Mouse (Mus musculus) embryonic facial prominence, embryonic 14.5 days (tissue): ENCODE measurements at regions not wholly inside any gene's neighbourhood (a gene's known extent, or its start where the extent isn't known, plus 50 kb on each side); places are given as distances from the start of the nearest gene placed in this dataset.

Source experiments
- ATAC-seq: fragments of 200-750 bp; cut with Nextera tagmentation; 2 replicates; pipeline ENCODE4 v1.8.0; 2017; ENCODE audit warnings: low read depth, moderate number of reproducible peaks, moderate TSS enrichment
- DNase-seq: peaks from one replicate; pipeline ENCODE4 v3.0.0-alpha.2; 2015; ENCODE audit warnings: low spot score
- H3K27ac ChIP-seq: fragments of 300-500 bp; sonication (generic); replicated peaks from 2 replicates; pipeline ENCODE4 v1.5.1; 2014; ENCODE audit warnings: low read depth, mild to moderate bottlenecking, low read length, moderate library complexity
- H3K27me3 ChIP-seq: fragments of 300-500 bp; sonication (generic); replicated peaks from 2 replicates; pipeline ENCODE4 v1.6.1; 2014; ENCODE audit warnings: low read length; ENCODE audit not compliant: control insufficient read depth, insufficient read depth
- H3K36me3 ChIP-seq: fragments of 300-500 bp; sonication (generic); 2 replicates; pipeline ENCODE4 v1.6.1; 2014; ENCODE audit warnings: low read length, mixed read lengths; ENCODE audit not compliant: control insufficient read depth, insufficient read depth
- H3K4me1 ChIP-seq: fragments of 300-500 bp; sonication (generic); 2 replicates; pipeline ENCODE4 v1.6.1; 2014; ENCODE audit warnings: antibody characterized with exemption, low read length; ENCODE audit not compliant: control insufficient read depth, insufficient read depth
- H3K4me2 ChIP-seq: fragments of 300-500 bp; sonication (generic); 2 replicates; pipeline ENCODE4 v1.6.1; 2014; ENCODE audit warnings: low read depth, mild to moderate bottlenecking, low read length, moderate library complexity, mixed read lengths
- H3K4me3 ChIP-seq: fragments of 300-500 bp; sonication (generic); 2 replicates; pipeline ENCODE4 v1.5.1; 2014; ENCODE audit warnings: low read depth, mild to moderate bottlenecking, low read length
- H3K9ac ChIP-seq: fragments of 300-500 bp; sonication (generic); 2 replicates; pipeline ENCODE4 v1.6.1; 2014; ENCODE audit warnings: low read depth, mild to moderate bottlenecking, low read length, moderate library complexity, mixed read lengths
- H3K9me3 ChIP-seq: fragments of 300-500 bp; sonication (generic); 2 replicates; pipeline ENCODE4 v1.6.1; 2016; ENCODE audit warnings: low read length; ENCODE audit not compliant: control insufficient read depth
- WGBS: fragments of 180-500 bp; shearing (Covaris S2); extraction: QIAGEN DNeasy Blood & Tissue Kit; methylation state at CpG from one replicate; pipeline ENCODE4 v1.1.7; 2014; 5-methylcytosine and 5-hydroxymethylcytosine counted together

- H3K9ac ChIP-seq = no peak overlapping the region
- H3K36me3 ChIP-seq = no peaks in the 10 kb centered on the region
- DNase-seq (no peak), ATAC-seq (0 out of 2 replicates have a peak, but pooled peaks have one; percentile 44)
- H3K4me3 ChIP-seq = no peak overlapping the region
- no peaks in the 10 kb centered on the region for H3K27me3 ChIP-seq
- H3K27ac ChIP-seq = peak overlapping the region; percentile 50
- H3K4me2 ChIP-seq = no peak overlapping the region
- 68% methylated on average over 3 of the region's 3 CpGs for WGBS
- H3K9me3 ChIP-seq = no peaks in the 10 kb centered on the region
- H3K4me1 ChIP-seq = peaks cover 8% of the 10 kb centered on the region
Observed at GRCm38 (mm10) chr16:87001579-87001978, 352.4 kb upstream of the N6amt1 start.

GRCm38 (mm10) chr16:87001135-87001534 is 352.9 kb upstream of the N6amt1 start:
- peak; percentile 81 for DNase-seq
- Histone ChIP-seq H3K9ac (no peak overlapping the region), H3K27me3 (no peaks in the 10 kb centered on the region), H3K4me3 (no peak overlapping the region), H3K27ac (no peak overlapping the region), H3K4me1 (peaks cover 8% of the 10 kb centered on the region), H3K36me3 (no peaks in the 10 kb centered on the region), H3K9me3 (no peaks in the 10 kb centered on the region), H3K4me2 (no peak overlapping the region)
- peak; percentile 65 for ATAC-seq
- 30% methylated on average over 3 of the region's 3 CpGs for WGBS

GRCm38 (mm10) chr16:86971691-86972090 is 382.3 kb upstream of the N6amt1 start:
- DNase-seq (no peak), ATAC-seq (no peak)
- Histone ChIP-seq H3K9ac (no peak overlapping the region), H3K27ac (no peak overlapping the region), H3K4me2 (no peak overlapping the region), H3K4me1 (no peaks in the 10 kb centered on the region), H3K9me3 (no peaks in the 10 kb centered on the region), H3K36me3 (no peaks in the 10 kb centered on the region), H3K4me3 (no peak overlapping the region), H3K27me3 (no peaks in the 10 kb centered on the region)
- WGBS = 60% methylated on average over 3 of the region's 3 CpGs

- Histone ChIP-seq H3K27me3 (no peaks in the 10 kb centered on the region), H3K9me3 (no peaks in the 10 kb centered on the region), H3K4me2 (no peak overlapping the region), H3K9ac (no peak overlapping the region), H3K36me3 (no peaks in the 10 kb centered on the region), H3K4me3 (no peak overlapping the region), H3K4me1 (no peaks in the 10 kb centered on the region), H3K27ac (no peak overlapping the region)
- 83% methylated on average over 6 of the region's 6 CpGs for WGBS
- no peak for ATAC-seq
- DNase-seq = no peak
Observed at GRCm38 (mm10) chr16:86949681-86950080, 404.3 kb upstream of the N6amt1 start.

- no peak for ATAC-seq
- H3K4me3 ChIP-seq = no peak overlapping the region
- no peaks in the 10 kb centered on the region for H3K36me3 ChIP-seq
- H3K27me3 ChIP-seq = no peaks in the 10 kb centered on the region
- no peak for DNase-seq
- WGBS = 70% methylated on average over 6 of the region's 6 CpGs
- H3K4me1 ChIP-seq = no peaks in the 10 kb centered on the region
- no peak overlapping the region for H3K27ac ChIP-seq
- no peaks in the 10 kb centered on the region for H3K9me3 ChIP-seq
- no peak overlapping the region for H3K9ac ChIP-seq
- H3K4me2 ChIP-seq = no peak overlapping the region
Observed at GRCm38 (mm10) chr16:86945531-86946144, 408.3 kb upstream of the N6amt1 start.

- H3K4me2 ChIP-seq = no peak overlapping the region
- H3K27ac ChIP-seq = no peak overlapping the region
- no peaks in the 10 kb centered on the region for H3K36me3 ChIP-seq
- no peak for DNase-seq
- no peaks in the 10 kb centered on the region for H3K27me3 ChIP-seq
- H3K9ac ChIP-seq = no peak overlapping the region
- no peaks in the 10 kb centered on the region for H3K4me1 ChIP-seq
- no peak overlapping the region for H3K4me3 ChIP-seq
- ATAC-seq = no peak
- H3K9me3 ChIP-seq = no peaks in the 10 kb centered on the region
Observed at GRCm38 (mm10) chr16:86945058-86945457, 408.9 kb upstream of the N6amt1 start.

GRCm38 (mm10) chr16:86934989-86935388 is 419.0 kb upstream of the N6amt1 start:
- Histone ChIP-seq H3K27me3 (no peaks in the 10 kb centered on the region), H3K4me2 (no peak overlapping the region), H3K9ac (no peak overlapping the region), H3K4me1 (no peaks in the 10 kb centered on the region), H3K9me3 (no peaks in the 10 kb centered on the region), H3K27ac (no peak overlapping the region), H3K36me3 (no peaks in the 10 kb centered on the region), H3K4me3 (no peak overlapping the region)
- no peak for DNase-seq
- 78% methylated on average over 2 of the region's 2 CpGs for WGBS
- ATAC-seq = no peak

GRCm38 (mm10) chr16:86932765-86933164 is 421.2 kb upstream of the N6amt1 start:
- H3K4me2 ChIP-seq = no peak overlapping the region
- ATAC-seq = no peak; the same call in 1 of the 2 replicates
- no peak overlapping the region for H3K9ac ChIP-seq
- 66% methylated on average over 3 of the region's 3 CpGs for WGBS
- no peak overlapping the region for H3K27ac ChIP-seq
- H3K36me3 ChIP-seq = no peaks in the 10 kb centered on the region
- H3K4me1 ChIP-seq = no peaks in the 10 kb centered on the region
- peak; percentile 66 for DNase-seq
- H3K4me3 ChIP-seq = no peak overlapping the region
- no peaks in the 10 kb centered on the region for H3K27me3 ChIP-seq
- H3K9me3 ChIP-seq = no peaks in the 10 kb centered on the region

- Histone ChIP-seq H3K4me3 (no peak overlapping the region), H3K9ac (no peak overlapping the region), H3K27ac (no peak overlapping the region), H3K4me2 (no peak overlapping the region), H3K36me3 (no peaks in the 10 kb centered on the region), H3K27me3 (no peaks in the 10 kb centered on the region), H3K9me3 (no peaks in the 10 kb centered on the region), H3K4me1 (no peaks in the 10 kb centered on the region)
- DNase-seq (peak; percentile 28), ATAC-seq (0 out of 2 replicates have a peak, but pooled peaks have one; percentile 18)
- WGBS = 59% methylated on average over 2 of the region's 2 CpGs
Observed at GRCm38 (mm10) chr16:86897967-86898710, 455.8 kb upstream of the N6amt1 start.
